Comparison of ENCODE assay signal across 15 mouse cellular contexts in the genomic region with DNA sequence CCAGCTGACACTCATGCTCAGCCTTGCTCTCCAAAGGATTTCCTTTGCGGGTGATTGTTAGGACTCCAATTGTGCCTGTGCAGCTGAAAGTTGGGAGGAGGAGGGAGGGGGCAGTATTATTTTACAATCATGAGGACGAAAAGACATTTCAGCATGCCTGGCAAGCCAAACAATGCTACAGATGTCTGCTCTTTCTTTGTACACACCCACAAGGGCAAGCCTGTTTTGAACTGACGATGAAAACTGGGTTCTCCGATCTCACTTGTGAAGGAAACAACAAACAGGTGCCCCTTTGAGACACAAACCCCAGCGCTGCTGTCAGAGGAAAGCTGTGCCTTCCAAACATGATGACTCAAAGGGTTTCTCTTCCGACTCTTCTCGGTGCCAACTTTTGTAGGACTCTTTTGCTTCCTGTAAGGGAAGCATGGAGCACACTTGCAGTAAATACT.
DNase-seq lines count a peak whose midpoint lies in the region; ATAC-seq lines count a peak whose summit lies in the region.
"Had no signal": no experiment of that assay in that cellular context is flagged by ENCODE, and none has a peak within 500 bp of the region (broad histone marks: within the 10 kb centered on the region; RNA-seq: fewer than 3 reads in every experiment).

No protein-coding gene starts in this region.

- DNase-seq in frontal cortex, postnatal 10 days (ENCODE audit: low spot score in 2 of 2): no peak
- no peak for DNase-seq in kidney, postnatal 4 days
- DNase-seq in midbrain, embryonic 11.5 days (ENCODE audit: low spot score, missing footprints): no peak
- DNase-seq in lung, postnatal 25 days (ENCODE audit: low spot score): peak; percentile 4
- no peak for DNase-seq in T-cell, adult 2 months (ENCODE audit: low spot score)
- DNase-seq: adrenal gland, postnatal 25 days; cerebellum, adult 11-12 months; kidney, adult 9 months; left cerebral cortex, postnatal 4 days; retina, postnatal 1 day; thymus, postnatal 25 days had no signal

- no peaks in the 10 kb centered on the region for H3K9me3 ChIP-seq in kidney, embryonic 15.5 days (replicated peaks)
- no peaks in the 10 kb centered on the region for H3K9me3 ChIP-seq in midbrain, embryonic 15.5 days
- H3K9me3 ChIP-seq in midbrain, embryonic 11.5 days (ENCODE audit: control insufficient read depth, low read length): no peaks in the 10 kb centered on the region

- H3K36me3 ChIP-seq in kidney, embryonic 15.5 days: no peaks in the 10 kb centered on the region
- H3K36me3 ChIP-seq in midbrain, embryonic 15.5 days (replicated peaks): no peaks in the 10 kb centered on the region; the same call in 1 of the 2 replicates
- H3K36me3 ChIP-seq in midbrain, embryonic 11.5 days (ENCODE audit: control insufficient read depth, insufficient read depth, low read length): peaks cover 2% of the 10 kb centered on the region; the same call in 1 of the 2 replicates

- H3K27ac ChIP-seq in kidney, embryonic 15.5 days: peak overlapping the region; percentile 42
- peak overlapping the region; percentile 38; the same call in 1 of the 2 replicates for H3K27ac ChIP-seq in midbrain, embryonic 15.5 days
- no peak overlapping the region for H3K27ac ChIP-seq in midbrain, embryonic 11.5 days (ENCODE audit: low read depth, low read length)

- peak; percentile 47; the same call in 1 of the 2 replicates for ATAC-seq in frontal cortex, adult (ENCODE audit: low TSS enrichment)
- no peak for ATAC-seq in kidney, embryonic 15.5 days (replicated peaks; ENCODE audit: low FRiP score)
- no peak; the same call in 1 of the 2 replicates for ATAC-seq in midbrain, embryonic 15.5 days (replicated peaks)
- no peak for ATAC-seq in midbrain, embryonic 11.5 days (ENCODE audit: low FRiP score)
- ATAC-seq: Patski had no signal

- H3K27me3 ChIP-seq in kidney, embryonic 15.5 days: no peaks in the 10 kb centered on the region
- H3K27me3 ChIP-seq in midbrain, embryonic 15.5 days (replicated peaks): no peaks in the 10 kb centered on the region
- no peaks in the 10 kb centered on the region for H3K27me3 ChIP-seq in midbrain, embryonic 11.5 days (ENCODE audit: control insufficient read depth, insufficient read depth, low read length)
- H3K27me3 ChIP-seq: Patski had no signal

- H3K4me2 ChIP-seq in kidney, embryonic 15.5 days: no peak overlapping the region
- no peak overlapping the region for H3K4me2 ChIP-seq in midbrain, embryonic 15.5 days
- H3K4me2 ChIP-seq in midbrain, embryonic 11.5 days: no peak overlapping the region

- H3K9ac ChIP-seq in kidney, embryonic 15.5 days: no peak overlapping the region
- no peak overlapping the region for H3K9ac ChIP-seq in midbrain, embryonic 15.5 days
- no peak overlapping the region for H3K9ac ChIP-seq in midbrain, embryonic 11.5 days (ENCODE audit: low read length)

- peaks cover 5% of the 10 kb centered on the region for H3K4me1 ChIP-seq in kidney, embryonic 15.5 days
- 0 out of 2 replicates have a peak, but pooled peaks cover 2% of the 10 kb centered on the region for H3K4me1 ChIP-seq in midbrain, embryonic 15.5 days
- H3K4me1 ChIP-seq in midbrain, embryonic 11.5 days (ENCODE audit: control insufficient read depth, insufficient read depth, low read length): 0 out of 2 replicates have a peak, but pooled peaks cover 3% of the 10 kb centered on the region

- no peak overlapping the region for H3K4me3 ChIP-seq in kidney, embryonic 15.5 days (replicated peaks)
- H3K4me3 ChIP-seq in midbrain, embryonic 15.5 days: no peak overlapping the region
- no peak overlapping the region for H3K4me3 ChIP-seq in midbrain, embryonic 11.5 days (ENCODE audit: low read depth, low read length)

- 63% methylated on average over 7 of the region's 7 CpGs for WGBS in kidney, embryonic 15.5 days
- WGBS in midbrain, embryonic 15.5 days: 47% methylated on average over 7 of the region's 7 CpGs
- 78% methylated on average over 7 of the region's 7 CpGs for WGBS in midbrain, embryonic 11.5 days
